Mouse (Mus musculus) midbrain, embryonic 13.5 days (tissue): ENCODE data around the gene Sgip1. TPM values are rescaled to one million over a fixed set of nuclear protein-coding genes. Genes with fewer than 3 reads are reported as not detected.

Experiments used
- polyA plus RNA-seq: library from polyadenylated mRNA; unstranded; fragments of >200 nt; fragmentation: Nextera tagmentation; extraction: Ambion mirVana; gene quantifications from 2 replicates; pipeline ENCODE4 v1.2.1, GENCODE M21; 2015

The Sgip1 gene
- polyA plus RNA-seq, 1 experiment from 2014 or later: 61.8 TPM

Other genes with a start within 250 kb of the Sgip1 start
- gene Tctex1d1, start 237.3 kb downstream of the Sgip1 start, polyA plus RNA-seq: 0.41 and 0.74 TPM in 2 replicates